Mouse (Mus musculus) heart, adult 2 months (tissue): ENCODE results near the gene Adgrb3.

Experiments
- CTCF ChIP-seq: fragments of 200-600 bp; IDR thresholded peaks from 2 replicates; pipeline ENCODE4 v1.8.1; 2022; ENCODE audit warnings: antibody characterized with exemption, mild to moderate bottlenecking, moderate library complexity
- EP300 ChIP-seq: fragments of 200-500 bp; IDR thresholded peaks from 2 replicates; pipeline ENCODE4 v1.6.1; 2011; ENCODE audit warnings: low read depth, low read length, control low read depth; ENCODE audit not compliant: insufficient read depth

- TF ChIP-seq CTCF (no peak), EP300 (no peak)
Measured at GRCm38 (mm10) chr1:25778784-25779183, 50.7 kb downstream of the Adgrb3 start.
